Mouse (Mus musculus) heart, embryonic 10.5 days (tissue): ENCODE measurements at regions not wholly inside any gene's neighbourhood (a gene's known extent, or its start where the extent isn't known, plus 50 kb on each side); places are given as distances from the start of the nearest gene placed in this dataset.

Source experiments
- DNase-seq: peaks from one replicate; pipeline ENCODE4 v3.0.0-alpha.2; 2017; ENCODE audit warnings: low spot score
- H3K27ac ChIP-seq: fragments of 300-500 bp; sonication (generic); 2 replicates; pipeline ENCODE4 v1.5.1; 2016; ENCODE audit warnings: mild to moderate bottlenecking
- H3K27me3 ChIP-seq: fragments of 300-500 bp; sonication (generic); 2 replicates; pipeline ENCODE4 v1.6.1; 2016; ENCODE audit warnings: mild to moderate bottlenecking; ENCODE audit not compliant: poor library complexity, insufficient read depth, severe bottlenecking
- H3K36me3 ChIP-seq: fragments of 300-500 bp; sonication (generic); 2 replicates; pipeline ENCODE4 v1.6.1; 2016; ENCODE audit warnings: mild to moderate bottlenecking, moderate library complexity
- H3K4me1 ChIP-seq: fragments of 300-500 bp; sonication (generic); 2 replicates; pipeline ENCODE4 v1.6.1; 2016; ENCODE audit warnings: mild to moderate bottlenecking
- H3K4me3 ChIP-seq: fragments of 300-500 bp; sonication (generic); 2 replicates; pipeline ENCODE4 v1.5.1; 2016; ENCODE audit warnings: mild to moderate bottlenecking, moderate library complexity
- H3K9me3 ChIP-seq: fragments of 300-500 bp; sonication (generic); 2 replicates; pipeline ENCODE4 v1.6.1; 2016; ENCODE audit warnings: mild to moderate bottlenecking, moderate library complexity
- WGBS: fragments of 180-500 bp; shearing (Covaris S2); methylation state at CpG from one replicate; pipeline ENCODE4 v1.1.7; 2016; 5-methylcytosine and 5-hydroxymethylcytosine counted together

DNA sequence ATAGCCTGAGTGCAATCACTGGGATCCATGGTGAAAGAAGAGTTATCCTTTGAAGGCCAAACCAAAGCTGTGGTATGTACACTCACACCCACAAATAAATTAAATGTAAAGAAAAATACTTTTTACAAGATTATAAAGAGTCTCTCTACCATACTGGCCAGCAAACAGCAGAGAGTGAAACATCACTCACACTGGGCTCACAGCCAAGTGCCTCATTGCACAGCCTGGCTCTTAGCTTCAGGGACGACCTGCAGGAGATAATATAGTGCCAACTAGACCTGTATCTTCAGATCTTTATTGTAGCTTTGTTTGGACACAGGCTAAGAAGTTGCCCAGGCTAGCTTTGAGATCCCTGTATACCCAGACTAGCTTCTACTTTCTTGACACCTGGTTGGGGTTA lies 174.1 kb upstream of the Irx5 start:
- no peak for DNase-seq
- Histone ChIP-seq H3K4me3 (no peak overlapping the region), H3K9me3 (no peaks in the 10 kb centered on the region), H3K27ac (no peak overlapping the region), H3K27me3 (peaks cover 3% of the 10 kb centered on the region; the same call in 1 of the 2 replicates), H3K36me3 (no peaks in the 10 kb centered on the region), H3K4me1 (peaks cover 7% of the 10 kb centered on the region; the same call in 1 of the 2 replicates)
- 16% methylated on average over 1 of the region's 1 CpGs for WGBS

DNA sequence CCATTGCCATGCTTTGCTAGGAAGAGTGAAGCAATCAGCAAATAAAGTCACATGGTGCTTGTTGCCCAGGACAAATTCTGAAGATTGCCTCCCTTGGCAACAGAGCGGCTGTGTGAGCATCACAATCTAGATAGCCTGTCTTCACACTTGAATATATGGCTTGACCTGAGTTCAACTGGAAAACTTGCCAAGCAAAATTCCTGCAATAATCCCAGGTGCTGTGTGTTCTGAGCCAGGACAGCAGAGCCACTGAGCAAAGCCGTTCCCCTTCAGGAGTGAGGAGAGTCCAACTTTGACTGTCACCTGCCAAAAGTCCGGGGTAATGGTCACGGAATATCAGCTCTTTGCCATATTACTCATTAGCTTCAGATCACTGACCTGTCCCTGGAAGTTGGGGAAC lies 176.8 kb upstream of the Irx5 start:
- Histone ChIP-seq H3K36me3 (no peaks in the 10 kb centered on the region), H3K4me1 (peaks cover 11% of the 10 kb centered on the region; the same call in 1 of the 2 replicates), H3K27me3 (peaks cover 3% of the 10 kb centered on the region; the same call in 1 of the 2 replicates), H3K4me3 (no peak overlapping the region), H3K9me3 (no peaks in the 10 kb centered on the region), H3K27ac (no peak overlapping the region)
- DNase-seq: no peak
- 88% methylated on average over 4 of the region's 4 CpGs for whole genome bisulfite sequencing

DNA sequence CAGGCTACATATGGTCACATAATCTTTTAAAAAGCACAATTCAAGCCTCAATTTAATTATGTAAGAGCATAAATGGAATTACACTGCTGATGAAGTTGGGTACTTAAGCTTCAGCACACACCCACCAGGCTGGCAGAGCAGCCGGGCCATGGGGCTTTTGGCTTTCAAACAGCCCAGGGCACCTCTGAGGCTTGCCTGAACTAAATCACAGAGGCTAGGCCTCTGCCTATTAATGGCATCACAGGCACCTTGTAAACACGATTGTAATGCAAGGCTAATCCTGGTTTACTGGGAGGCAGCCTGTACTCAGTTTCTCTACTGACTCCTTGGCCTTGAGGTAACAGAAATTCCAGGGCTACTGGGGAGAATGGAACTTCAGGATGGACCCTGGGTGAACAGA lies 178.1 kb upstream of the Irx5 start:
- Histone ChIP-seq H3K27ac (no peak overlapping the region), H3K36me3 (no peaks in the 10 kb centered on the region), H3K27me3 (peaks cover 3% of the 10 kb centered on the region; the same call in 1 of the 2 replicates), H3K4me1 (peaks cover 11% of the 10 kb centered on the region; the same call in 1 of the 2 replicates), H3K4me3 (no peak overlapping the region), H3K9me3 (no peaks in the 10 kb centered on the region)
- DNase-seq: no peak
- 68% methylated on average over 2 of the region's 2 CpGs for WGBS

DNA sequence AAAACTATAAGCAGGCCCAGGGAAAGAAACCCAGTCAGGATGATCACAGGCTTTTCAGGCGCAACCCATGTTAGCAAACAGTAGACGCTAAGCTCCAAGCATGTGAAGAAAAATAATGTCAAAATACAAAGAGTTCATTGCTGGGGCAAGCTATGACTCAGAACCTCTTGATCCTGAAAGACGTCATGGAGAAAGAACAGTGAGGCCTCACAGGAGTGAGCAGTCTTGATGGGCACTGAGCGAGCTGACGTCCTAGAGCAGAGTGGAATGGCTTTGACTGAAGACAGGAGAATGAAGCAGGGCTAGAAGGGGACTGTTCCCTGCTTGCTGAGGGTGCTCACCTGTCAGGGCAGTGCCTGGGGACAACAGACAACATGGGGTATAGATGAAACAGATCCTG lies 181.3 kb upstream of the Irx5 start:
- no peaks in the 10 kb centered on the region for H3K36me3 ChIP-seq
- H3K27ac ChIP-seq: no peak overlapping the region
- H3K9me3 ChIP-seq: no peaks in the 10 kb centered on the region
- no peak for DNase-seq
- no peak overlapping the region for H3K4me3 ChIP-seq
- WGBS: 75% methylated on average over 5 of the region's 5 CpGs
- peaks cover 3% of the 10 kb centered on the region; the same call in 1 of the 2 replicates for H3K27me3 ChIP-seq
- 0 out of 2 replicates have a peak, but pooled peaks cover 5% of the 10 kb centered on the region for H3K4me1 ChIP-seq

DNA sequence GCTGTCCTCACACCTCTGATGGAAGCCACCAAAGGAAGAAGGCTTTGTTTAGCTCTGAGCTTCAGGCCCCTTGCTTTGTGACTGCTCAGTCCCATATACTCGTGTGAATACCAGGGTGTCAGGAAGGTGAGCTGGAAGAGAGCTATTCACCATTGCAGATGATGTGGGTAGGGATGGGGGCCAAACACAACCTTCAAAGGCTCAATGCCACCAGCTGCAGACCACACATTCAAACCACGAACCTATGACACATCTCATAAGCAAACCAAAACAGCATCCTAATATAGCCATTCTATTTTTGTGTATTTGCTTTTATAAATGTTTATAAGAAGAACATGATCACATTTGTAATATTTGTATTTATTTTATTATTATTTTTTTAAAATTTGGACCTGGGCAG lies 183.3 kb upstream of the Irx5 start:
- Histone ChIP-seq H3K9me3 (no peaks in the 10 kb centered on the region), H3K4me1 (0 out of 2 replicates have a peak, but pooled peaks cover 5% of the 10 kb centered on the region), H3K27ac (no peak overlapping the region), H3K27me3 (0 out of 2 replicates have a peak, but pooled peaks cover 8% of the 10 kb centered on the region), H3K36me3 (no peaks in the 10 kb centered on the region), H3K4me3 (no peak overlapping the region)
- DNase-seq: no peak
- WGBS: 67% methylated on average over 2 of the region's 2 CpGs

DNA sequence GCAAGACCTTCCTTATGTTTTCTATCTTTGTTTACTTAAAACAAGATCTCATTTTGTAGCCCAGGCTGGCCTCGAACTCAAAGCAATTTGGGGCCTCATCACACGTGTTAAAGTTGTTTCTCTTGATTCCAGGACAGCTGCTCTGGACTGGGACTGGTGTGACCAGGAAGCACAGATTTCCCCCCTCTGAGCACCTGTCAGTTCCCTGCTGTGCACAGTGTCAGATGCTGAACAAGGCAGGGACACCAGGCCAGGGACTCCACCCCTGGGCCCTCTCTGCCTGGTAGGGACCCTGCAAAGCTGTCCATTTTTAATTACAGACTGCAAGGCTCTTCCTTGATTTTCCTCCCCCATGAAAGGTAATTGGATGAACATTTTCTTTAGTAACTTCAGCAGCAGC lies 185.8 kb upstream of the Irx5 start:
- no peak overlapping the region for H3K4me3 ChIP-seq
- H3K27ac ChIP-seq: no peak overlapping the region
- H3K36me3 ChIP-seq: no peaks in the 10 kb centered on the region
- WGBS: 57% methylated on average over 2 of the region's 2 CpGs
- no peak for DNase-seq
- 0 out of 2 replicates have a peak, but pooled peaks cover 8% of the 10 kb centered on the region for H3K27me3 ChIP-seq
- H3K9me3 ChIP-seq: no peaks in the 10 kb centered on the region
- H3K4me1 ChIP-seq: peaks cover 21% of the 10 kb centered on the region

DNA sequence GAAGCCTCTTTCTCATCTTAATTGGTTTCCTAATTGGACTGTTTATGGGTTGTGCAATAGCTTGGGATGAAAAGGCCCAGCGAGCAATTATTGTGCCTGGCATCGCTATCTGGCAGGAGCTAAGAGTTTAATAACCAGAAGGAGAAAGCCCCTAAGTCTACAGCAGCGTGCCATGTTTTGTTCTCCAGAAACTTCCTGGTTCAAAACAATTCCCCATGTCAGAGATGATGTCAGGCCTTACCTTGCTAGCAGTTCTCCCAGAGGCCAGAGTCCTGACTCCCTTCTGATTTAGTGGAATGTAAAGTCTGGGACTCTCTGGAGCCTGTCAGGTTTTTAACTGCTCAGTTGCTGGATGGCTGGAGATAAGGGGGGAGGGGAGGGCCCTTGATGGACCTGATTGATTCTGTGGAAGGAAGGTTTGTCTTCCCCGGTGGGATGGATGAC lies 190.1 kb upstream of the Irx5 start:
- no peak for DNase-seq
- Histone ChIP-seq H3K4me1 (peaks cover 19% of the 10 kb centered on the region), H3K9me3 (no peaks in the 10 kb centered on the region), H3K36me3 (no peaks in the 10 kb centered on the region), H3K27ac (0 out of 2 replicates have a peak overlapping the region, but pooled peaks have one; percentile 0), H3K4me3 (no peak overlapping the region), H3K27me3 (0 out of 2 replicates have a peak, but pooled peaks cover 8% of the 10 kb centered on the region)
- 49% methylated on average over 4 of the region's 4 CpGs for WGBS

DNA sequence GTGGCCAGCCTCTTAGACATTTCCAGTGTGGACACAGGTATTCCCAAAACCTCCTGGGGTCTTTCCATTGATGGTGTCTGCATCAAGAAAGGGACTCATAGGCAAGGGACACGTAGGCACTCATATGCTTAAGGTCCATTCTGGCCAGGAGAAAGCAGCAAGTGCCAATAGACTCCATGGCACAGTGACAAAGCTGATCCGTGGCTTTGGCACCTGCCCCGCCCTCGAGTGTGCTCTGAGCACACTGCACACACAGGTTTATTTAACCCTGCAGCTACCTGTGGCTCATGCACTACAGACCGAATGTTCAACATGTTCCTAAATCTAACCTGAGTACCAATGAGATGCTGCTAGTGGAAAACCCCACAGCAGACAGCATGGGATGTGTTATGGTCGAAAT lies 192.1 kb upstream of the Irx5 start:
- Histone ChIP-seq H3K27me3 (0 out of 2 replicates have a peak, but pooled peaks cover 1% of the 10 kb centered on the region), H3K27ac (no peak overlapping the region), H3K4me1 (peaks cover 19% of the 10 kb centered on the region), H3K4me3 (no peak overlapping the region), H3K36me3 (no peaks in the 10 kb centered on the region), H3K9me3 (no peaks in the 10 kb centered on the region)
- WGBS: 77% methylated on average over 6 of the region's 6 CpGs
- DNase-seq: no peak

DNA sequence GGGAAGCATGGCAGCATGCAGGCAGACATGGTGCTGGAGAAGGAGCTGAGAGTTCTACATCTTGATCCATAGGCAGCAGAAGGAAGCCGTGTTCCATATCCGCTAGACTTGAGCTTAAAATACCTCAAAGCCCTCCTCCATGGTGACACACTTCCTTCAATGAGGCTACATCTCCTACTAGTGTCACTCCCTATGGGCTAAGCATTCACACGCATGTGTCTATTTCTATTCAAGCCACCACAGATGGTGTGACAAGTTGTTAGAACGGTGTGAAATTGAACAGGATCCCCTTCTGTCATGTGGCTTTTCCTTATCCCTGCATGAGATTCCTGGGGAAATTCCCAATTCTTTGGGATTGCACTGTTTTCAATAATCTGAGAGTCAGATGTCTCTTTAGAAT lies 192.9 kb upstream of the Irx5 start:
- H3K9me3 ChIP-seq: no peaks in the 10 kb centered on the region
- no peak overlapping the region for H3K27ac ChIP-seq
- no peaks in the 10 kb centered on the region for H3K27me3 ChIP-seq
- no peak overlapping the region for H3K4me3 ChIP-seq
- no peak for DNase-seq
- 91% methylated on average over 4 of the region's 4 CpGs for WGBS
- no peaks in the 10 kb centered on the region for H3K36me3 ChIP-seq
- peaks cover 19% of the 10 kb centered on the region for H3K4me1 ChIP-seq

DNA sequence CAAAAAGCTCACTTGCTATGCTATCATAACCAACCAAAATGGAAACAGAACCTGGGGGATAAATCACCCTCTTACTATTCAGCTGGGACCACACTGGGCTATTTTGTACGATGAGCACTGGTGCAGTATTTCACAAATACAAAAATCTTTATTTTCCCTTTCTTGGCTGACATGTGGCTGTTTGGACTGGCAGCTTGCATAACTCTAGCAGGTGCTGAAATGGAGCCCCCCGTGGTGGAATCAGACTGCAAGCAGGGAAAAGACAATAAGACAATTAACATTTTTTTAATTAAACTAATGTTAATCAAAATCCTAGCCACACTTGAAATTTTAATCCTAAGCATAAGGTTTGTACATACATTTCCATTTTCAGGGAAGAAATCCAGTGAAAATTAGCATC lies 196.4 kb upstream of the Irx5 start:
- no peak overlapping the region for H3K4me3 ChIP-seq
- peaks cover 16% of the 10 kb centered on the region for H3K27me3 ChIP-seq
- no peak for DNase-seq
- H3K36me3 ChIP-seq: no peaks in the 10 kb centered on the region
- H3K4me1 ChIP-seq: peaks cover 9% of the 10 kb centered on the region
- H3K9me3 ChIP-seq: no peaks in the 10 kb centered on the region
- no peak overlapping the region for H3K27ac ChIP-seq
- WGBS: 72% methylated on average over 2 of the region's 2 CpGs

DNA sequence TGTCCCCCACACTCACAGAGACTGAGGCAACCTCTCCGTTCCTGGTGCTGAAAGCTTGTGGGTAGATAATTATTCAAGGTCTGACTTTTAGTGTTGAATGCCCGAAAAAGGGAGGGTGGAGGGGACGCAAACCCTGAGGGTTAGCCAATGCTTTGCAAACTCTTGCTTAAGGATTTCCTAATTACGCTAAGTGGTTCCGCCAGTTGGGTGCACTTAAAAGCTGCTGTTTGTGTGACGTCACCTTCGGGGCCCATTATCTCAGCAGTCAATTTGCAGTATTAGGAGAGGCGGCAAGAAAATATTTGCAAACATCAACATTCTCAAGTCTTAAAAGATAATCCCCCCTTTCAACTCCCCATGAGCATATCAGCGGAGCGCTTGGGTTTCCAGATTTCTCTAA lies 199.2 kb upstream of the Irx5 start:
- 0 out of 2 replicates have a peak overlapping the region, but pooled peaks have one; percentile 18 for H3K4me3 ChIP-seq
- DNase-seq: no peak
- 13% methylated on average over 10 of the region's 10 CpGs for WGBS
- peaks cover 24% of the 10 kb centered on the region for H3K27me3 ChIP-seq
- peaks cover 9% of the 10 kb centered on the region for H3K4me1 ChIP-seq
- no peaks in the 10 kb centered on the region for H3K9me3 ChIP-seq
- no peak overlapping the region for H3K27ac ChIP-seq
- H3K36me3 ChIP-seq: no peaks in the 10 kb centered on the region

DNA sequence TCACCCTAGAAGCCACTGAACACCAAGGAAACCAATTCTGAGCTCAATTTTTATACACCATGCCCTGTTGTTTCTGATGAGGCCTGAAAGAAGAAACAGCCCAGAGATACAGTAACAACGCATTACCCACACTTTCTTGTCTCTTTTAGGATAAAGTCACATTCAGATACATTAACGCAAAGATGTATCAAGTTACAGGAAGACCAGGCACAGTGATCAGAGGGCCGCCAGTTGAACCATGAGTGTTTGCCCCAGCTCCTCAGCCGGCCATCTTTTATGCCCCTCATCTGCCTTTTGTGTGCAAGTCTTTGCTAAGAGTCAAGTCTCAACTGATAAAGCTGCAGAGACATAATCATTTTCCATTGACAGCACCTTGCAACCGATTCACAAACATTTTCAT lies 204.9 kb upstream of the Irx5 start:
- H3K36me3 ChIP-seq: no peaks in the 10 kb centered on the region
- H3K27ac ChIP-seq: no peak overlapping the region
- WGBS: 71% methylated on average over 5 of the region's 5 CpGs
- H3K4me3 ChIP-seq: no peak overlapping the region
- H3K4me1 ChIP-seq: no peaks in the 10 kb centered on the region
- no peak for DNase-seq
- H3K9me3 ChIP-seq: no peaks in the 10 kb centered on the region
- H3K27me3 ChIP-seq: peaks cover 28% of the 10 kb centered on the region

DNA sequence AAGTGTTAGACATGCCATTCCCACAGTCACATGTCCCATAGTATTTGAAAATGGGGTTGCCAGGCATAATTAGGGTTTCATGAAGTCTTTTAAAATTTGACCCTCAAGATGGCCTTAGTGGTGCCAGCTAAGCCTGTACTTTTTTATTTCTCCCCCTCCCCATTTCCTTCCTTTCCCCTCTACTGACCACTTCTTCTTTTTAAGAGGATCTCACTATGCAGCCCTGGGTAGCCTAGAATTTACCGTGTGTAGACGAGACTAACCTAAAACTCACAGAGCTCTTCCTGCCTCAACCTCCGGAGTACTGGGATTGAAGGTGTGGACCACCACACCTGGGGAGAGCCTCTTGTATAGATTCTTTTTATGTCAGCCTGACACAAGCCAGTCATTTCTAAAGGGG lies 209.8 kb upstream of the Irx5 start:
- H3K4me1 ChIP-seq: no peaks in the 10 kb centered on the region
- 0 out of 2 replicates have a peak, but pooled peaks cover 11% of the 10 kb centered on the region for H3K27me3 ChIP-seq
- no peak for DNase-seq
- H3K4me3 ChIP-seq: no peak overlapping the region
- 88% methylated on average over 3 of the region's 3 CpGs for WGBS
- no peaks in the 10 kb centered on the region for H3K36me3 ChIP-seq
- H3K27ac ChIP-seq: no peak overlapping the region
- no peaks in the 10 kb centered on the region for H3K9me3 ChIP-seq
